Mouse (Mus musculus): ENCODE measurements around the gene Ano6.

DNA sequence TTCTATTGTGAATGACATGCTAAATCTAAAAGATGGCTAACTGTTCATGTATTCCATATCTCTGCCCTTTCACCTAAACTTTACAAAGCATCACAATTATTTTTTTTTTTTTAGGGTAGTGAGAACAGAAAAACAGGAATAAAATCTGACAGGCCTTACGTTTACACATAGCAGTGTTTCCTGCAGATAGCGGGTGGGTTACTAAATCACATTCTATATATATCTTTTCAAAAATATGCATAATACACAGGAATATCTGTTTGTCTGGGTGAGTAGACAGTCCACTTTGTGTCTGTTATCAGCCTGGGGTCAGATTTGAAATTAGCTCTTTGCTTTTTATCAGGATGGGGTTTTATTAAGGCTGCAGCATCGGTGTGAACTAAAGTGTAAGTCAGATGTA, 166.0 kb downstream of the Ano6 start:
- TF ChIP-seq CTCF (IDR thresholded peaks at IDR 0.05; ENCODE audit: low read depth) (no peak), EP300 (optimal IDR thresholded peaks at IDR 0.05) (no peak)

All from stomach, postnatal 0 days (tissue).